Mouse (Mus musculus): Measurements from ENCODE around the gene Mettl21e.

DNA sequence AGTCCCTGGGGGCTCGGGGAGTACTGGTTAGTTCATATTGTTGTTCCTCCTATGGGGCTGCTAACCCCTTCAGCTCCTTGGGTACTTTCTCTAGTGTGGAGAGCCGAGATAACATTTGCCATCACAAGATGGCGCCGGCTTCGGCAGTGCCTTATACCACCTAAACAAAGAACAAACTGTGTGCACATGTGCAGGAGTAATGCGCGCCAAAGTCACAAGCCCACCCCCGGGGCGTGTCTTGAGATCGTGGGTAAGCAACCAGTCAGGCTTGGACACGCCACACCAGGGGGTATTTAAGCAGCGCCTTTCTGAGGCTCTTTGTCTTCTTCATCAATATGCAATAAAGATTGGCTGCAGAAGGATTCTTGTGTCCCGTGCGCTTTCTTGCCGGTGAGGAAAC lies 15.9 kb downstream of the Mettl21e start:
- no peak for TF ChIP-seq CTCF (IDR thresholded peaks at IDR 0.05; ENCODE audit: low read depth, low read length)
- TF ChIP-seq GATA2 (IDR thresholded peaks at IDR 0.05; ENCODE audit: borderline replicate concordance, low read depth, low read length) = no peak
- TF ChIP-seq GATA1 (IDR thresholded peaks at IDR 0.05; ENCODE audit: borderline replicate concordance, low read length) = no peak
- no peak for TF ChIP-seq TAL1 (conservative IDR thresholded peaks at IDR 0.05; ENCODE audit: low read depth, low read length)
- TF ChIP-seq POLR2AphosphoS5 (IDR thresholded peaks at IDR 0.05; ENCODE audit: insufficient replicate concordance, low read depth, low read length) = no peak

Measured in G1E (cell line).